Mouse (Mus musculus) heart, adult 2 months (tissue): ENCODE results near the gene Dis3l2.

ENCODE experiments used
- CTCF ChIP-seq: fragments of 200-600 bp; IDR thresholded peaks from 2 replicates; pipeline ENCODE4 v1.8.1; 2022; ENCODE audit warnings: antibody characterized with exemption, mild to moderate bottlenecking, moderate library complexity
- POLR2A ChIP-seq: fragments of 200-500 bp; IDR thresholded peaks from 2 replicates; pipeline ENCODE4 v1.6.1; 2011; ENCODE audit warnings: mild to moderate bottlenecking, low read depth, low read length, control low read depth; ENCODE audit not compliant: insufficient read depth

GRCm38 (mm10) chr1:87038477-87039070 is 335.0 kb downstream of the Dis3l2 start:
- TF ChIP-seq CTCF (no peak), POLR2A (no peak)
